Mouse (Mus musculus) effector memory CD4-positive, alpha-beta T cell, adult 5 months (primary cell): ENCODE measurements around the gene Gm13697. TPM values are rescaled to one million over a fixed set of nuclear protein-coding genes. Genes with fewer than 3 reads are reported as not detected.

ENCODE experiments used
- polyA plus RNA-seq: library from polyadenylated mRNA; unstranded; fragments of 100-300 nt; shearing (Covaris generic); gene quantifications from one replicate; pipeline ENCODE4 v1.2.1, GENCODE M21; 2017

Gm13697 gene
- not detected for polyA plus RNA-seq

GRCm38 (mm10) chr2:83984443-83984842, at the start of gene Gm13697:
Gene Gm13697, plus strand, starts transcription at chr2:83984743.

GRCm38 (mm10) chr2:83940931-83941361, 43.6 kb upstream of the Gm13697 start, which contains the start of gene Zswim2:
Gene Zswim2, minus strand, starts transcription at chr2:83941228.

GRCm38 (mm10) chr2:83955393-83955792, 29.1 kb upstream of the Gm13697 start, which contains the start of gene Gm13698:
Gene Gm13698, plus strand, starts transcription at chr2:83955693.

GRCm38 (mm10) chr2:83961203-83961602, 23.3 kb upstream of the Gm13697 start, which contains the start of gene Gm13693:
Gene Gm13693, plus strand, starts transcription at chr2:83961503.

GRCm38 (mm10) chr2:83967013-83967412, 17.5 kb upstream of the Gm13697 start, which contains the start of gene Gm13695:
Gene Gm13695, plus strand, starts transcription at chr2:83967313.

GRCm38 (mm10) chr2:83972823-83973222, 11.7 kb upstream of the Gm13697 start, which contains the start of gene Gm13696:
Gene Gm13696, plus strand, starts transcription at chr2:83973123.

GRCm38 (mm10) chr2:83978633-83979032, 5.9 kb upstream of the Gm13697 start, which contains the start of gene Gm13694:
Gene Gm13694, plus strand, starts transcription at chr2:83978933.

GRCm38 (mm10) chr2:83990253-83990652, 5.7 kb downstream of the Gm13697 start, which contains the start of gene Gm13691:
Gene Gm13691, plus strand, starts transcription at chr2:83990553.

Other genes with a start within 250 kb of the Gm13697 start
- 0.67 TPM for gene Fam171b, start 172.1 kb upstream of the Gm13697 start, polyA plus RNA-seq
- not detected for gene Zswim2, start 43.5 kb upstream of the Gm13697 start, polyA plus RNA-seq
- not detected for gene Gm13698, start 29.1 kb upstream of the Gm13697 start, polyA plus RNA-seq
- not detected for gene Gm13693, start 23.2 kb upstream of the Gm13697 start, polyA plus RNA-seq
- gene Gm13695, start 17.4 kb upstream of the Gm13697 start, polyA plus RNA-seq: not detected
- not detected for gene Gm13696, start 11.6 kb upstream of the Gm13697 start, polyA plus RNA-seq
- not detected for gene Gm13694, start 5.8 kb upstream of the Gm13697 start, polyA plus RNA-seq
- not detected for gene Gm13691, start 5.8 kb downstream of the Gm13697 start, polyA plus RNA-seq